Mouse (Mus musculus) heart, embryonic 15.5 days (tissue): ENCODE results near the gene Dnajc3. TPM values are rescaled to one million over a fixed set of nuclear protein-coding genes. Genes with fewer than 3 reads are reported as not detected.

Source experiments
- ATAC-seq: fragments of 200-750 bp; cut with Nextera tagmentation; replicated peaks from 2 replicates; pipeline ENCODE4 v1.8.0; 2017; ENCODE audit warnings: low read depth, moderate TSS enrichment; ENCODE audit not compliant: insufficient number of reproducible peaks, insufficient read depth, low FRiP score
- H3K27ac ChIP-seq: fragments of 300-500 bp; sonication (generic); 2 replicates; pipeline ENCODE4 v1.5.1; 2015; ENCODE audit warnings: mild to moderate bottlenecking, inconsistent platforms
- H3K27me3 ChIP-seq: fragments of 300-500 bp; sonication (generic); 2 replicates; pipeline ENCODE4 v1.6.1; 2015; ENCODE audit warnings: inconsistent platforms
- H3K36me3 ChIP-seq: fragments of 300-500 bp; sonication (generic); 2 replicates; pipeline ENCODE4 v1.6.1; 2015; ENCODE audit warnings: mild to moderate bottlenecking, inconsistent platforms
- H3K4me1 ChIP-seq: fragments of 300-500 bp; sonication (generic); replicated peaks from 2 replicates; pipeline ENCODE4 v1.6.1; 2015; ENCODE audit warnings: inconsistent platforms
- H3K4me2 ChIP-seq: fragments of 300-500 bp; sonication (generic); 2 replicates; pipeline ENCODE4 v1.6.1; 2015; ENCODE audit warnings: inconsistent platforms, mild to moderate bottlenecking, moderate library complexity
- H3K4me3 ChIP-seq: fragments of 300-500 bp; sonication (generic); 2 replicates; pipeline ENCODE4 v1.5.1; 2015; ENCODE audit warnings: mild to moderate bottlenecking, inconsistent platforms
- H3K9ac ChIP-seq: fragments of 300-500 bp; sonication (generic); 2 replicates; pipeline ENCODE4 v1.6.1; 2015; ENCODE audit warnings: mild to moderate bottlenecking, inconsistent platforms
- H3K9me3 ChIP-seq: fragments of 300-500 bp; sonication (generic); replicated peaks from 2 replicates; pipeline ENCODE4 v1.6.1; 2016; ENCODE audit warnings: inconsistent platforms
- WGBS: fragments of 180-500 bp; shearing (Covaris S2); methylation state at CpG from one replicate; pipeline ENCODE4 v1.1.7; 2015; ENCODE audit warnings: mixed read lengths; 5-methylcytosine and 5-hydroxymethylcytosine counted together
- polyA plus RNA-seq: library from polyadenylated mRNA; unstranded; fragments of >200 nt; fragmentation: Nextera tagmentation; extraction: Ambion mirVana; gene quantifications from 2 replicates; pipeline ENCODE4 v1.2.1, GENCODE M21; 2015

The Dnajc3 gene
- polyA plus RNA-seq, result 24.9 and 29.6 TPM in 2 replicates

- peak within 1 kb of the TSS; percentile 80 for H3K4me2 ChIP-seq
- H3K27me3 ChIP-seq, result no peaks in the 10 kb centered on the region
- H3K4me3 ChIP-seq, result peak within 1 kb of the TSS; percentile 86
- H3K9ac ChIP-seq, result peak within 1 kb of the TSS; percentile 97
- H3K4me1 ChIP-seq, result peaks cover 33% of the 10 kb centered on the region
- no peaks in the 10 kb centered on the region for H3K9me3 ChIP-seq
- H3K27ac ChIP-seq, result peak within 1 kb of the TSS; percentile 92
- under 1% methylated on average over 124 of the region's 124 CpGs for WGBS
- ATAC-seq, result peak; percentile 100
- H3K36me3 ChIP-seq, result no peaks in the 10 kb centered on the region
Measured at GRCm38 (mm10) chr14:118937533-118938492, at the start of gene Dnajc3. TSS of gene Dnajc3 (plus strand) at chr14:118937976.

GRCm38 (mm10) chr14:118890101-118890500 lies 47.7 kb upstream of the Dnajc3 start:
- Histone ChIP-seq H3K4me1 (no peaks in the 10 kb centered on the region), H3K9ac (no peak overlapping the region), H3K27me3 (no peaks in the 10 kb centered on the region), H3K27ac (no peak overlapping the region), H3K4me2 (no peak overlapping the region), H3K9me3 (no peaks in the 10 kb centered on the region), H3K4me3 (no peak overlapping the region), H3K36me3 (peaks cover 11% of the 10 kb centered on the region; the same call in 1 of the 2 replicates)
- ATAC-seq, result no peak
- 81% methylated on average over 4 of the region's 4 CpGs for WGBS

GRCm38 (mm10) chr14:118895228-118895627 lies 42.5 kb upstream of the Dnajc3 start:
- peaks cover 5% of the 10 kb centered on the region; the same call in 1 of the 2 replicates for H3K36me3 ChIP-seq

GRCm38 (mm10) chr14:118895655-118896054 lies 42.1 kb upstream of the Dnajc3 start:
- no peaks in the 10 kb centered on the region for H3K9me3 ChIP-seq
- no peaks in the 10 kb centered on the region for H3K4me1 ChIP-seq
- H3K36me3 ChIP-seq, result peaks cover 6% of the 10 kb centered on the region; the same call in 1 of the 2 replicates
- H3K27ac ChIP-seq, result no peak overlapping the region
- H3K4me2 ChIP-seq, result no peak overlapping the region
- no peak overlapping the region for H3K9ac ChIP-seq
- ATAC-seq, result no peak
- 90% methylated on average over 10 of the region's 10 CpGs for WGBS
- no peak overlapping the region for H3K4me3 ChIP-seq
- no peaks in the 10 kb centered on the region for H3K27me3 ChIP-seq

More at GRCm38 (mm10) chr14:118895228-118895627, 42.5 kb upstream of the Dnajc3 start:
- Histone ChIP-seq H3K9ac (no peak overlapping the region), H3K4me1 (no peaks in the 10 kb centered on the region), H3K4me2 (no peak overlapping the region), H3K9me3 (no peaks in the 10 kb centered on the region), H3K27ac (no peak overlapping the region), H3K27me3 (no peaks in the 10 kb centered on the region), H3K4me3 (no peak overlapping the region)
- 81% methylated on average over 7 of the region's 7 CpGs for WGBS
- no peak for ATAC-seq

- WGBS, result 78% methylated on average over 11 of the region's 11 CpGs
- no peak overlapping the region for H3K4me3 ChIP-seq
- H3K9me3 ChIP-seq, result no peaks in the 10 kb centered on the region
- H3K27ac ChIP-seq, result no peak overlapping the region
- no peak for ATAC-seq
- H3K9ac ChIP-seq, result no peak overlapping the region
- peaks cover 21% of the 10 kb centered on the region for H3K36me3 ChIP-seq
- H3K4me2 ChIP-seq, result no peak overlapping the region
- no peaks in the 10 kb centered on the region for H3K4me1 ChIP-seq
- no peaks in the 10 kb centered on the region for H3K27me3 ChIP-seq
Measured at GRCm38 (mm10) chr14:118899940-118900339, 37.8 kb upstream of the Dnajc3 start.

- no peak for ATAC-seq
- Histone ChIP-seq H3K27me3 (no peaks in the 10 kb centered on the region), H3K27ac (no peak overlapping the region), H3K4me3 (no peak overlapping the region), H3K4me1 (no peaks in the 10 kb centered on the region), H3K9ac (no peak overlapping the region), H3K9me3 (no peaks in the 10 kb centered on the region), H3K36me3 (peaks cover 21% of the 10 kb centered on the region), H3K4me2 (no peak overlapping the region)
- 94% methylated on average over 1 of the region's 1 CpGs for WGBS
Measured at GRCm38 (mm10) chr14:118900911-118901310, 36.9 kb upstream of the Dnajc3 start.

GRCm38 (mm10) chr14:118903397-118903796 lies 34.4 kb upstream of the Dnajc3 start:
- H3K4me1 ChIP-seq, result peaks cover 13% of the 10 kb centered on the region
- no peaks in the 10 kb centered on the region for H3K9me3 ChIP-seq
- no peak overlapping the region for H3K27ac ChIP-seq
- no peak overlapping the region for H3K4me2 ChIP-seq
- peaks cover 21% of the 10 kb centered on the region for H3K36me3 ChIP-seq
- ATAC-seq, result no peak
- H3K27me3 ChIP-seq, result no peaks in the 10 kb centered on the region
- WGBS, result 83% methylated on average over 3 of the region's 3 CpGs
- no peak overlapping the region for H3K4me3 ChIP-seq
- H3K9ac ChIP-seq, result no peak overlapping the region

- Histone ChIP-seq H3K27me3 (no peaks in the 10 kb centered on the region), H3K27ac (no peak overlapping the region), H3K9me3 (no peaks in the 10 kb centered on the region), H3K4me2 (no peak overlapping the region), H3K4me3 (no peak overlapping the region), H3K4me1 (peaks cover 13% of the 10 kb centered on the region), H3K9ac (no peak overlapping the region), H3K36me3 (peaks cover 21% of the 10 kb centered on the region)
- WGBS, result 78% methylated on average over 6 of the region's 6 CpGs
- no peak for ATAC-seq
Measured at GRCm38 (mm10) chr14:118903867-118904562, 33.8 kb upstream of the Dnajc3 start.

GRCm38 (mm10) chr14:118907592-118907991 lies 30.2 kb upstream of the Dnajc3 start:
- H3K36me3 ChIP-seq, result peaks cover 12% of the 10 kb centered on the region
- peak overlapping the region; percentile 21; the same call in 1 of the 2 replicates for H3K4me2 ChIP-seq
- no peaks in the 10 kb centered on the region for H3K9me3 ChIP-seq
- WGBS, result 37% methylated on average over 8 of the region's 8 CpGs
- no peak overlapping the region for H3K9ac ChIP-seq
- H3K4me3 ChIP-seq, result no peak overlapping the region
- no peak; the same call in 1 of the 2 replicates for ATAC-seq
- H3K27ac ChIP-seq, result no peak overlapping the region
- peaks cover 13% of the 10 kb centered on the region for H3K4me1 ChIP-seq
- H3K27me3 ChIP-seq, result no peaks in the 10 kb centered on the region

GRCm38 (mm10) chr14:118909872-118910271 lies 27.9 kb upstream of the Dnajc3 start:
- ATAC-seq, result no peak
- Histone ChIP-seq H3K4me2 (no peak overlapping the region), H3K9ac (no peak overlapping the region), H3K36me3 (peaks cover 9% of the 10 kb centered on the region), H3K27ac (no peak overlapping the region), H3K27me3 (no peaks in the 10 kb centered on the region), H3K4me3 (no peak overlapping the region), H3K9me3 (no peaks in the 10 kb centered on the region), H3K4me1 (peaks cover 13% of the 10 kb centered on the region)
- WGBS, result 62% methylated on average over 8 of the region's 8 CpGs
